Mouse (Mus musculus) thymus, postnatal 0 days (tissue): Measurements from ENCODE around the gene Ltbp3. TPM values are rescaled to one million over a fixed set of nuclear protein-coding genes. Genes with fewer than 3 reads are reported as not detected.

Experiments
- DNase-seq: peaks from one replicate; pipeline ENCODE4 v3.0.0-alpha.2; 2015; ENCODE audit warnings: low spot score
- polyA plus RNA-seq: library from polyadenylated mRNA; unstranded; fragments of >200 nt; fragmentation: Nextera tagmentation; extraction: Ambion mirVana; gene quantifications from 2 replicates; pipeline ENCODE4 v1.2.1, GENCODE M21; 2015

The Ltbp3 gene
- 9.7 and 10.2 TPM in 2 replicates for polyA plus RNA-seq

GRCm38 (mm10) chr19:5740320-5741317, at the start of gene Ltbp3:
Ltbp3 (plus strand) TSS chr19:5740904.
- no peak for DNase-seq

GRCm38 (mm10) chr19:5691601-5692000, 49.1 kb upstream of the Ltbp3 start:
- no peak for DNase-seq

GRCm38 (mm10) chr19:5692086-5692912, 48.4 kb upstream of the Ltbp3 start:
- no peak for DNase-seq

DNA sequence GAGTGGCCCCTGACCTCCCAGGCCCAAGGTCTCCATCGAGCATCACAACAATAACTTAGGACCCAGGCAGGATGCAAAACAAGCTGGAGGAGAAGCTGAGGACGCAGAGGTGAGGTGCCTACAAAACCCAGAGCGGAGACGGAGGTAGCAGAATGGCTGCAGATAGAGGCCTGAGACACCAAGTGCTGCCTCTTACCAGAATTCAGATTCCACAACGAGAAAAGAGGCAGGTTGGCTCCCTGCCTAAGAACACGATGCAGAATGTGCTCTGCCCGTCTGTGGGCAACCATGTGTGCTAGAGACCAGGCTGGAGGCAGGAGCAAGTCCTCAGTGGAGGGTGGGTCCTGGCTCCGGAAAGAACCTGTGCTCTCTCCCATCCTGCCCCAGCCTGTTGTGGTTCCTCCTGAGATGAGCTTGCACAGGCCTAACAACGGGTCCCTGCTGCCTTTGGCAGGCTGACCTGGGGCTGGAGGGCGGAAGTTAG, 47.7 kb upstream of the Ltbp3 start:
- no peak for DNase-seq

- no peak for DNase-seq
These were observed 46.9 kb upstream of the Ltbp3 start for GRCm38 (mm10) chr19:5693801-5694200.

- DNase-seq: no peak
These were observed 44.7 kb upstream of the Ltbp3 start for GRCm38 (mm10) chr19:5695849-5696462.

- DNase-seq: no peak
These were observed 36.4 kb upstream of the Ltbp3 start, which contains the start of gene Kcnk7 for GRCm38 (mm10) chr19:5704163-5704800. Kcnk7 (plus strand) TSS chr19:5704367.

GRCm38 (mm10) chr19:5704801-5705571, 35.7 kb upstream of the Ltbp3 start:
- DNase-seq: peak; percentile 74

- DNase-seq: no peak
These were observed 30.6 kb upstream of the Ltbp3 start for GRCm38 (mm10) chr19:5710068-5710467.

- DNase-seq: no peak
These were observed 30.1 kb upstream of the Ltbp3 start for GRCm38 (mm10) chr19:5710581-5710980.

DNA sequence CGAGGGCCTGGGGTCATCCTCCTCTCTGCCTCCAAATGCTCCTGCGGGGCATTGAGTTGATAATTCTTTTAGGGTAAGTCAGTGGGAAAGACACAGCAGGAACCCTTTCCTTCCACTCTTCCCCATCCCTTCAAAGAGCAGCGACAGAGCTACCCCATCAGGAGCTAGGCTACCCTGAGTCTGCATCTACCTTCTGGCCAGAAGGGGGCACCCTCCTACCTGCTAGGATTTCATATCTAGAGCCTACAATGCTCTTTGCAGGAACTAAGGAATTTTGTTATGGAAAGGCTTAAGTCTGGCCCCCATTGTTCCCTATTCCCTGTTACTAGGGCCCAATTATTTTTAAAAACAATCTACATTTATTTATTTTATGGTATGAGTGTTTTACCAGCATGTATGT, 29.5 kb upstream of the Ltbp3 start:
- DNase-seq: peak; percentile 59

DNA sequence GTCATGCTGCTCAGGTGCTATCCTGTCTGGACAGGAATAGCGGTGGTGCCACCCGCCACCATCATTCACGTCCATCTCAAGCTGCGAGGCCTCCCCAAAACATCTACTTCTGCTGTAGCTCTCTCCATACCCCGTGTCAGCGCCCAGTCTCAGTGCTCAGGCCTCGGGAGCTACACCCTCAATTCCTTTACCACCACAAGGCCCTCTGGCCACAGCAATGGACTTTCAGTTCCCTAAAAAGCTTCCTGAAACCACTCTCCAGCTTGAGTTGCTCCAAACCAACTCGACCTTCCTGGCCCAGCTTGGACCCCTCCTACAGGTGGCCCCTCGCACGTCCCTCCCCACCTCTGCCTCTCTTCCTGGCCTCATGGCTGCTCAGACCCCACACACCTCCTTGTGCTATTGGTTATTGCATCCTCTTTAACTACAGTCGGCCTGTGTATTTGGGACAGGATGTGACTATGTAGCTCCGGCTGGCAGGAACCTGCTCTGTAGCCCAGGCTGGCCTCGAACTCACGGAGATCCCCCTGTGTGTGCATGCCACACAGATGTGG, 28.7 kb upstream of the Ltbp3 start:
- DNase-seq: no peak

DNA sequence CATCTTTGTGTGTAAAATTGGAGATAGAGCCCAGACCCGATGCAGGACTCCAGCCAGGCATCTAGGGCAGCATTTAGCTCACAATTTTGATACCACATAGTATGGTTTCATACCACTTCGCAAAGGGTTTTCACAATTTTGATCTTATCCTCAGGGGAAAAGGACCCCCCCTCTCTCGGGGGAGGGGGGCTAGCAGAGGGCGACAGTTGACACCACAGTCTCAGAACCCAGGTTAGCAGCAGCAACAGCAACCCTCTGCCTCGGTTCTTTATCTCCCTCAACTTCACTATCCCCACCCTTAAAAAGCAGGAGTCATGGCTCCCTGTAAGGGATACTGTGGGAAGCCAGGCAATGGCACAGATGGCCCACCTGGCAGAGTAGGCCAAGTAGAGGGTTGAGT, 27.4 kb upstream of the Ltbp3 start:
- no peak for DNase-seq

- DNase-seq: no peak
These were observed 27.0 kb upstream of the Ltbp3 start for GRCm38 (mm10) chr19:5713730-5714129.

- DNase-seq: no peak
These were observed 24.7 kb upstream of the Ltbp3 start for GRCm38 (mm10) chr19:5715793-5716688.

DNA sequence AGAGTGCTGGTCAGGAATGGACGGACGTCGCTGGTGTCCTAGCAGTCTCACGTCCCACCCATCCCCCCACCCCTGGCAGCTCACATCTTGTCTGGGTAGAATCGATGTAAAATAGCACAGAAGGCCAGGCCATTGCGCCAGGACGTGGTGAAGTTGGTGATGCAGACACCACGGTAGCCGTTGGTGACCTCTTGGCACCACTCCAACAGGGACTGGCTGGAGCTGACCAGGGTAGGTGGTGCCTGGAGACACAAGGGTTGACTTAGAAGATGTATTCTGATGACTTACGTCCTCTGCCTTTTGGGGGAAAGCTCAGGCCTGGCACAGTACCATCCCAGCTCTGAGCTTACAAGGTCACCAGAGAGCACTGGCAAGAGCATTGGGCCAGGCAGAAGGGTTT, 23.7 kb upstream of the Ltbp3 start:
- no peak for DNase-seq

- no peak for DNase-seq
These were observed 19.5 kb upstream of the Ltbp3 start for GRCm38 (mm10) chr19:5721233-5721632.

GRCm38 (mm10) chr19:5722848-5723425, 17.8 kb upstream of the Ltbp3 start:
- DNase-seq: no peak
